ENCODE assay signal across 8 mouse cellular contexts in genomic region chr9:21438219-21438618, GRCm38 (mm10). TPM values are rescaled to one million over a fixed set of nuclear protein-coding genes. Genes with fewer than 3 reads are reported as not detected.
DNase-seq lines count a peak whose midpoint lies in the region; ATAC-seq and TF ChIP-seq lines count a peak whose summit lies in the region.

No protein-coding gene starts in this region.

- ATAC-seq in hindbrain, postnatal 0 days = no peak
- ATAC-seq in hindbrain, embryonic 14.5 days (ENCODE audit: low FRiP score) = no peak
- no peak for ATAC-seq in midbrain, embryonic 15.5 days (replicated peaks)
- no peak for ATAC-seq in hindbrain, embryonic 13.5 days (ENCODE audit: low FRiP score)

- TF ChIP-seq EP300 in MEL (IDR thresholded peaks at IDR 0.05; ENCODE audit: low read depth in 1 of 2, low read length in 2 of 2) = no peak

- no peak for TF ChIP-seq POLR2A in MEL (IDR thresholded peaks at IDR 0.05; ENCODE audit: control insufficient read depth in 1 of 2, insufficient read depth in 1 of 2, low read depth in 1 of 2, low read length in 2 of 2, poor library complexity in 1 of 2)

- no peak for TF ChIP-seq CTCF in hindbrain, postnatal 0 days (IDR thresholded peaks at IDR 0.05; ENCODE audit: low read depth)
- no peak for TF ChIP-seq CTCF in MEL (IDR thresholded peaks at IDR 0.05 in 2 of 3, conservative IDR thresholded peaks at IDR 0.05 in 1 of 3; ENCODE audit: control insufficient read depth in 1 of 3, insufficient read depth in 1 of 3, low read depth in 2 of 3, low read length in 3 of 3, poor library complexity in 1 of 3, severe bottlenecking in 1 of 3)

- no peak for TF ChIP-seq RAD21 in MEL (IDR thresholded peaks at IDR 0.05; ENCODE audit: low read depth, low read length)

- H3K4me3 ChIP-seq in hindbrain, postnatal 0 days (ENCODE audit: low read length) = no peak overlapping the region
- no peak overlapping the region for H3K4me3 ChIP-seq in hindbrain, embryonic 14.5 days (replicated peaks; ENCODE audit: low read length)
- no peak overlapping the region for H3K4me3 ChIP-seq in MEL (ENCODE audit: control insufficient read depth in 1 of 2, insufficient read depth in 1 of 2, low read depth in 2 of 2, low read length in 2 of 2)
- H3K4me3 ChIP-seq in midbrain, embryonic 15.5 days = no peak overlapping the region
- H3K4me3 ChIP-seq in hindbrain, embryonic 13.5 days = no peak overlapping the region

- H3K4me2 ChIP-seq in hindbrain, postnatal 0 days (ENCODE audit: low read depth, low read length) = no peak overlapping the region
- no peak overlapping the region for H3K4me2 ChIP-seq in hindbrain, embryonic 14.5 days (replicated peaks)
- H3K4me2 ChIP-seq in midbrain, embryonic 15.5 days = no peak overlapping the region
- no peak overlapping the region for H3K4me2 ChIP-seq in hindbrain, embryonic 13.5 days

- no peak overlapping the region for H3K9ac ChIP-seq in hindbrain, postnatal 0 days (replicated peaks; ENCODE audit: low read length)
- H3K9ac ChIP-seq in hindbrain, embryonic 14.5 days = no peak overlapping the region
- H3K9ac ChIP-seq in MEL (ENCODE audit: control insufficient read depth, low read depth, low read length, poor library complexity, severe bottlenecking) = peak overlapping the region; percentile 6; the same call in 1 of the 2 replicates
- H3K9ac ChIP-seq in midbrain, embryonic 15.5 days = no peak overlapping the region
- H3K9ac ChIP-seq in hindbrain, embryonic 13.5 days = no peak overlapping the region

- H3K9me3 ChIP-seq in hindbrain, postnatal 0 days (ENCODE audit: low read length) = no peaks in the 10 kb centered on the region
- no peaks in the 10 kb centered on the region for H3K9me3 ChIP-seq in hindbrain, embryonic 14.5 days (ENCODE audit: control insufficient read depth, low read length)
- no peaks in the 10 kb centered on the region for H3K9me3 ChIP-seq in MEL (replicated peaks; ENCODE audit: insufficient read depth, low read length)
- H3K9me3 ChIP-seq in midbrain, embryonic 15.5 days = no peaks in the 10 kb centered on the region
- H3K9me3 ChIP-seq in hindbrain, embryonic 13.5 days = no peaks in the 10 kb centered on the region

- 71% methylated on average over 3 of the region's 3 CpGs for whole genome bisulfite sequencing in hindbrain, postnatal 0 days
- WGBS in hindbrain, embryonic 14.5 days = 77% methylated on average over 3 of the region's 3 CpGs
- 69% methylated on average over 3 of the region's 3 CpGs for WGBS in midbrain, embryonic 15.5 days
- 71% methylated on average over 3 of the region's 3 CpGs for WGBS in hindbrain, embryonic 13.5 days

- peak; percentile 18 for DNase-seq in hindbrain, postnatal 0 days (ENCODE audit: low spot score)
- DNase-seq in hindbrain, embryonic 14.5 days (ENCODE audit: low spot score) = no peak
- peak; percentile 77 for DNase-seq in MEL (ENCODE audit: low read depth, low spot score)
- peak; percentile 50 for DNase-seq in gastrocnemius, postnatal 10 days
- peak; percentile 67 for DNase-seq in lung, postnatal 10 days
- DNase-seq in thymus, postnatal 10 days (ENCODE audit: low spot score in 2 of 2) = no peak

- no peaks in the 10 kb centered on the region for H3K4me1 ChIP-seq in hindbrain, postnatal 0 days (ENCODE audit: insufficient read depth, low read length)
- H3K4me1 ChIP-seq in hindbrain, embryonic 14.5 days (replicated peaks; ENCODE audit: control insufficient read depth, insufficient read depth, low read length) = no peaks in the 10 kb centered on the region
- peaks cover 51 to 57% of the 10 kb centered on the region in 2 experiments for H3K4me1 ChIP-seq in MEL (ENCODE audit: control insufficient read depth in 1 of 2, insufficient read depth in 2 of 2, low read length in 2 of 2)
- H3K4me1 ChIP-seq in midbrain, embryonic 15.5 days = no peaks in the 10 kb centered on the region
- H3K4me1 ChIP-seq in hindbrain, embryonic 13.5 days (replicated peaks) = peaks cover 15% of the 10 kb centered on the region

- H3K27ac ChIP-seq in hindbrain, postnatal 0 days = no peak overlapping the region
- no peak overlapping the region for H3K27ac ChIP-seq in hindbrain, embryonic 14.5 days
- peak overlapping the region; percentile 73 for H3K27ac ChIP-seq in MEL (ENCODE audit: control insufficient read depth, low read depth, low read length)
- no peak overlapping the region for H3K27ac ChIP-seq in midbrain, embryonic 15.5 days
- H3K27ac ChIP-seq in hindbrain, embryonic 13.5 days = no peak overlapping the region

- no peaks in the 10 kb centered on the region for H3K36me3 ChIP-seq in hindbrain, postnatal 0 days (ENCODE audit: insufficient read depth, low read length)
- H3K36me3 ChIP-seq in hindbrain, embryonic 14.5 days (replicated peaks; ENCODE audit: control insufficient read depth, insufficient read depth) = no peaks in the 10 kb centered on the region; the same call in 1 of the 2 replicates
- H3K36me3 ChIP-seq in MEL (ENCODE audit: control insufficient read depth in 1 of 2, insufficient read depth in 2 of 2, low read length in 2 of 2) = peaks cover 35 to 52% of the 10 kb centered on the region in 2 experiments
- H3K36me3 ChIP-seq in midbrain, embryonic 15.5 days (replicated peaks) = no peaks in the 10 kb centered on the region
- H3K36me3 ChIP-seq in hindbrain, embryonic 13.5 days = no peaks in the 10 kb centered on the region

- peaks cover 82% of the 10 kb centered on the region for H3K79me2 ChIP-seq in MEL (ENCODE audit: control insufficient read depth, insufficient read depth, low read length, poor library complexity)

- no peaks in the 10 kb centered on the region for H3K27me3 ChIP-seq in hindbrain, postnatal 0 days (ENCODE audit: insufficient read depth, low read length)
- no peaks in the 10 kb centered on the region for H3K27me3 ChIP-seq in hindbrain, embryonic 14.5 days (ENCODE audit: control insufficient read depth, insufficient read depth, low read length)
- H3K27me3 ChIP-seq in MEL (ENCODE audit: control insufficient read depth in 1 of 2, insufficient read depth in 2 of 2, low read length in 2 of 2) = no peaks in the 10 kb centered on the region
- H3K27me3 ChIP-seq in midbrain, embryonic 15.5 days (replicated peaks) = no peaks in the 10 kb centered on the region
- no peaks in the 10 kb centered on the region for H3K27me3 ChIP-seq in hindbrain, embryonic 13.5 days

TF ChIP-seq in MEL, 35 proteins besides CTCF, POLR2A, EP300 and RAD21:
- TF ChIP-seq ETS1 (IDR thresholded peaks at IDR 0.05; ENCODE audit: low read depth, low read length) (peak; percentile 45; the same call in 1 of the 2 replicates), RCOR1 (IDR thresholded peaks at IDR 0.05; ENCODE audit: low read depth, low read length) (peak; percentile 30; the same call in 1 of the 2 replicates), USF1 (IDR thresholded peaks at IDR 0.05; ENCODE audit: low read depth, low read length) (peak; percentile 85), TBP (IDR thresholded peaks at IDR 0.05; ENCODE audit: low read depth, low read length) (no peak), TAL1 (IDR thresholded peaks at IDR 0.05; ENCODE audit: low read length) (no peak), USF2 (IDR thresholded peaks at IDR 0.05; ENCODE audit: borderline replicate concordance in 1 of 2, insufficient read depth in 1 of 2, low read depth in 1 of 2, low read length in 2 of 2) (0 out of 4 replicates have a peak, but pooled peaks of 1 of the 2 experiments have one; percentile 46), MXI1 (IDR thresholded peaks at IDR 0.05; ENCODE audit: low read depth, low read length) (0 out of 2 replicates have a peak, but pooled peaks have one; percentile 19), TCF12 (IDR thresholded peaks at IDR 0.05; ENCODE audit: low read depth, low read length) (peak; percentile 26; the same call in 1 of the 2 replicates)

RNA-seq across cellular contexts. Expression of gene Dnm2, which starts 13.5 kb away (rescaled TPM):
- total RNA-seq in hindbrain, postnatal 0 days (2014; rRNA removed) = 75.3 and 80.4 TPM in 2 replicates
- 53.5 and 58.6 TPM in 2 replicates for polyA plus RNA-seq in hindbrain, postnatal 0 days (2015; fragmentation: Nextera tagmentation; extraction: Ambion mirVana)
- 58.3 and 60.7 TPM in 2 replicates for polyA plus RNA-seq in hindbrain, embryonic 14.5 days (2014; fragmentation: Nextera tagmentation; extraction: Ambion mirVana)
- 110 and 117 TPM in 2 replicates for total RNA-seq in MEL (2012; rRNA removed)
- 100 to 1,000 TPM; 237 to 832 TPM for polyA plus RNA-seq in MEL (2012; ENCODE audit: insufficient read depth in 1 of 2, insufficient read length in 2 of 2, low read depth in 1 of 2, low replicate concordance in 2 of 2, missing spikeins in 1 of 2)
- total RNA-seq in gastrocnemius, postnatal 10 days (2021) = 10 to 100 TPM; 52.4 to 64.5 TPM
- polyA plus RNA-seq in midbrain, embryonic 15.5 days (2015; fragmentation: Nextera tagmentation; extraction: Ambion mirVana) = 71.5 and 74.9 TPM in 2 replicates
- 64.9 and 72.1 TPM in 2 replicates for polyA plus RNA-seq in hindbrain, embryonic 13.5 days (2015; fragmentation: Nextera tagmentation; extraction: Ambion mirVana)

RNA-seq across cellular contexts. Expression of gene Qtrt1, which starts 26.6 kb away (rescaled TPM):
- 37.1 and 46.7 TPM in 2 replicates for total RNA-seq in hindbrain, postnatal 0 days (2014; rRNA removed)
- polyA plus RNA-seq in hindbrain, postnatal 0 days (2015; fragmentation: Nextera tagmentation; extraction: Ambion mirVana) = 38.6 and 44.5 TPM in 2 replicates
- 39.3 and 39.7 TPM in 2 replicates for polyA plus RNA-seq in hindbrain, embryonic 14.5 days (2014; fragmentation: Nextera tagmentation; extraction: Ambion mirVana)
- total RNA-seq in MEL (2012; rRNA removed) = 173 and 199 TPM in 2 replicates
- 100 to 1,000 TPM in 1 of 2 experiments, not detected in 1; 244 TPM for polyA plus RNA-seq in MEL (2012; ENCODE audit: insufficient read depth in 1 of 2, insufficient read length in 2 of 2, low read depth in 1 of 2, low replicate concordance in 2 of 2, missing spikeins in 1 of 2)
- 10 to 100 TPM in 1 of 2 experiments, 1 to 10 TPM in 1; 8.5 to 11.4 TPM for total RNA-seq in gastrocnemius, postnatal 10 days (2021)
- 59.0 and 59.3 TPM in 2 replicates for polyA plus RNA-seq in midbrain, embryonic 15.5 days (2015; fragmentation: Nextera tagmentation; extraction: Ambion mirVana)
- 50.6 and 54.0 TPM in 2 replicates for polyA plus RNA-seq in hindbrain, embryonic 13.5 days (2015; fragmentation: Nextera tagmentation; extraction: Ambion mirVana)

Comparison
In these comparisons a context has a peak if more than half of its experiments do, and no peak if none do; other contexts are left out.
1. DNase-seq: peak in hindbrain, postnatal 0 days (single experiment), MEL (single experiment), gastrocnemius, postnatal 10 days (single experiment) and lung, postnatal 10 days (single experiment); none in hindbrain, embryonic 14.5 days (single experiment) and thymus, postnatal 10 days (0 of 2).